8 mouse cellular contexts compared by ENCODE assay signal in the genomic region with DNA sequence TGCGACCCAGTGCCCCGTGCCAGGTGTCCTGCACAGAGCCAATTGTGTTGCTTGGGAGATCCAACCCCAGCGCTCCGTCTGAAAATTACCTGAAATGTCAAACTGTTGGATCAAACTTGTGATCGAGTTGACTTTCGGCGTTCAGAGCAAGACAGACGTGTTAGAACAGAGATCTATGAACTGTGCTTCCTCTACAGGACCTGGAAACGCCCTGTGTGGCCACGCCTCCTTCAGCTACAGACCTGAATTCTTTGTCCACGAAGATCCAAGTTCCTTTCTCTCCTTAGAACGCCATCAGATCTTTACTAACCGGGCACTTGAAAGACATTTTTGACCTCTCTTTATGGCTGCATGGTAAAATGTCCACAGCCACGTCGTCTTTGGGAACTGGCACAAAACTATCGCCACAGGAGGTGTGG. TPM values are rescaled to one million over a fixed set of nuclear protein-coding genes. Genes with fewer than 3 reads are reported as not detected.
DNase-seq lines count a peak whose midpoint lies in the region; ATAC-seq and TF ChIP-seq lines count a peak whose summit lies in the region.

A gene (minus strand): TSS at position 369 of the 419 bp plus-strand sequence.

- peak within 1 kb of the TSS; percentile 75 for H3K27ac ChIP-seq in heart, embryonic 10.5 days
- H3K27ac ChIP-seq in hindbrain, embryonic 10.5 days: peak within 1 kb of the TSS; percentile 64
- H3K27ac ChIP-seq in stomach, postnatal 0 days (replicated peaks): peak within 1 kb of the TSS; percentile 71

- H3K36me3 ChIP-seq in heart, embryonic 10.5 days: no peaks in the 10 kb centered on the region
- no peaks in the 10 kb centered on the region for H3K36me3 ChIP-seq in hindbrain, embryonic 10.5 days
- H3K36me3 ChIP-seq in stomach, postnatal 0 days (ENCODE audit: control insufficient read depth, insufficient read depth, low read length): no peaks in the 10 kb centered on the region

- no peaks in the 10 kb centered on the region for H3K9me3 ChIP-seq in heart, embryonic 10.5 days
- H3K9me3 ChIP-seq in hindbrain, embryonic 10.5 days: no peaks in the 10 kb centered on the region
- H3K9me3 ChIP-seq in stomach, postnatal 0 days (ENCODE audit: control insufficient read depth, low read length): no peaks in the 10 kb centered on the region

- TF ChIP-seq EP300 in stomach, postnatal 0 days (optimal IDR thresholded peaks at IDR 0.05): no peak

- WGBS in heart, embryonic 10.5 days: 7% methylated on average over 16 of the region's 16 CpGs
- WGBS in hindbrain, embryonic 10.5 days: 9% methylated on average over 16 of the region's 16 CpGs
- 5% methylated on average over 16 of the region's 16 CpGs for WGBS in lung, adult 2 months
- 7% methylated on average over 16 of the region's 16 CpGs for WGBS in stomach, postnatal 0 days

- H3K27me3 ChIP-seq in heart, embryonic 10.5 days (ENCODE audit: insufficient read depth, poor library complexity, severe bottlenecking): peaks cover 40% of the 10 kb centered on the region
- H3K27me3 ChIP-seq in hindbrain, embryonic 10.5 days (ENCODE audit: insufficient read depth, poor library complexity, severe bottlenecking): peaks cover 59% of the 10 kb centered on the region
- H3K27me3 ChIP-seq in stomach, postnatal 0 days (ENCODE audit: control insufficient read depth, insufficient read depth, low read length): no peaks in the 10 kb centered on the region

- H3K4me3 ChIP-seq in heart, embryonic 10.5 days: peak within 1 kb of the TSS; percentile 69
- peak within 1 kb of the TSS; percentile 55 for H3K4me3 ChIP-seq in hindbrain, embryonic 10.5 days
- peak within 1 kb of the TSS; percentile 80 for H3K4me3 ChIP-seq in lung, adult 2 months (replicated peaks; ENCODE audit: extremely low read depth, low read depth, low read length)
- peak within 1 kb of the TSS; percentile 58 for H3K4me3 ChIP-seq in stomach, postnatal 0 days (ENCODE audit: low read depth, low read length)

- H3K4me2 ChIP-seq in stomach, postnatal 0 days (replicated peaks; ENCODE audit: low read depth): peak within 1 kb of the TSS; percentile 91

- no peak for TF ChIP-seq CTCF in brain, embryonic 14.5 days (IDR thresholded peaks at IDR 0.05; ENCODE audit: borderline replicate concordance, extremely low read depth, insufficient read depth, insufficient read length)
- TF ChIP-seq CTCF in lung, adult 2 months (IDR thresholded peaks at IDR 0.05; ENCODE audit: insufficient read depth, low read length): no peak
- TF ChIP-seq CTCF in stomach, postnatal 0 days (IDR thresholded peaks at IDR 0.05; ENCODE audit: low read depth): no peak

- no peak for TF ChIP-seq POLR2A in brain, embryonic 14.5 days (IDR thresholded peaks at IDR 0.05; ENCODE audit: borderline replicate concordance, extremely low read depth, insufficient read depth, insufficient read length, poor library complexity, severe bottlenecking)
- no peak for TF ChIP-seq POLR2A in lung, adult 2 months (IDR thresholded peaks at IDR 0.05; ENCODE audit: borderline replicate concordance, extremely low read depth, low read depth, low read length)

- peak within 1 kb of the TSS; percentile 71 for H3K9ac ChIP-seq in stomach, postnatal 0 days (ENCODE audit: low read length)

- no peak for DNase-seq in heart, embryonic 10.5 days (ENCODE audit: low spot score)
- DNase-seq in heart, adult 8-10 months (ENCODE audit: low spot score): no peak
- peak; percentile 8 for DNase-seq in brain, embryonic 14.5 days (ENCODE audit: low read depth)
- DNase-seq in hindbrain, embryonic 10.5 days (ENCODE audit: low spot score): no peak
- no peak for DNase-seq in lung, adult 2 months
- DNase-seq in stomach, postnatal 0 days (ENCODE audit: low spot score): peak; percentile 63
- DNase-seq in thymus, postnatal 36 days: no peak
- no peak for DNase-seq in spleen, postnatal 36 days (ENCODE audit: low spot score in 2 of 2)

- H3K4me1 ChIP-seq in heart, embryonic 10.5 days: peaks cover 21% of the 10 kb centered on the region
- peaks cover 18% of the 10 kb centered on the region for H3K4me1 ChIP-seq in hindbrain, embryonic 10.5 days (replicated peaks)
- peaks cover 11% of the 10 kb centered on the region for H3K4me1 ChIP-seq in lung, adult 2 months (ENCODE audit: control insufficient read depth, insufficient read depth, low read length)
- 0 out of 2 replicates have a peak, but pooled peaks cover 3% of the 10 kb centered on the region for H3K4me1 ChIP-seq in stomach, postnatal 0 days (replicated peaks; ENCODE audit: control insufficient read depth, insufficient read depth)

- ATAC-seq in stomach, postnatal 0 days (ENCODE audit: low FRiP score, low TSS enrichment): peak; percentile 33; the same call in 1 of the 2 replicates

RNA-seq across cellular contexts. Expression of the gene that starts here (rescaled TPM):
- 0.54 and 0.97 TPM in 2 replicates for polyA plus RNA-seq in heart, embryonic 10.5 days (2016; fragmentation: Nextera tagmentation; extraction: Ambion mirVana)
- 10 to 100 TPM in 1 of 4 experiments, 1 to 10 TPM in 3; 8.9 to 11.7 (median 9.3) TPM for total RNA-seq in heart, adult 8-10 months (2022)
- 1.1 and 2.1 TPM in 2 replicates for polyA plus RNA-seq in brain, embryonic 14.5 days (2012; rRNA removed)
- polyA plus RNA-seq in hindbrain, embryonic 10.5 days (2016; fragmentation: Nextera tagmentation; extraction: Ambion mirVana): 0.49 and 0.67 TPM in 2 replicates
- 11.5 and 13.1 TPM in 2 replicates for polyA plus RNA-seq in lung, adult 2 months (2012; rRNA removed)
- polyA plus RNA-seq in stomach, postnatal 0 days (2015; fragmentation: Nextera tagmentation; extraction: Ambion mirVana): 1.7 and 2.5 TPM in 2 replicates

Comparison
In these comparisons a context has a peak if more than half of its experiments do, and no peak if none do; other contexts are left out.
1. DNase-seq: peak in brain, embryonic 14.5 days (single experiment) and stomach, postnatal 0 days (single experiment); none in heart, embryonic 10.5 days (single experiment), heart, adult 8-10 months (single experiment), hindbrain, embryonic 10.5 days (single experiment), lung, adult 2 months (single experiment), thymus, postnatal 36 days (0 of 2) and spleen, postnatal 36 days (0 of 2).
2. Peak in every context shown above with its lines, with median percentiles within 50 percentile points of each other: H3K27ac ChIP-seq and H3K4me3 ChIP-seq.